Mouse (Mus musculus) limb, embryonic 13.5 days (tissue): ENCODE measurements around the gene Tmem141. TPM values are rescaled to one million over a fixed set of nuclear protein-coding genes. Genes with fewer than 3 reads are reported as not detected.
A peak's percentile ranks its signal among the peaks of the same experiment; 100 is the strongest.

Experiments used
- ATAC-seq: fragments of 200-750 bp; cut with Nextera tagmentation; 2 replicates; pipeline ENCODE4 v1.8.0; 2017; ENCODE audit warnings: low read depth, moderate number of reproducible peaks, moderate TSS enrichment; ENCODE audit not compliant: low FRiP score
- H3K27ac ChIP-seq: fragments of 300-500 bp; sonication (generic); 2 replicates; pipeline ENCODE4 v1.5.1; 2015; ENCODE audit warnings: inconsistent platforms, mild to moderate bottlenecking, moderate library complexity
- H3K27me3 ChIP-seq: fragments of 300-500 bp; sonication (generic); 2 replicates; pipeline ENCODE4 v1.6.1; 2015; ENCODE audit warnings: mild to moderate bottlenecking, inconsistent platforms
- H3K36me3 ChIP-seq: fragments of 300-500 bp; sonication (generic); 2 replicates; pipeline ENCODE4 v1.6.1; 2015; ENCODE audit warnings: inconsistent platforms, mild to moderate bottlenecking, moderate library complexity
- H3K4me1 ChIP-seq: fragments of 300-500 bp; sonication (generic); 2 replicates; pipeline ENCODE4 v1.6.1; 2015; ENCODE audit warnings: inconsistent platforms
- H3K4me2 ChIP-seq: fragments of 300-500 bp; sonication (generic); replicated peaks from 2 replicates; pipeline ENCODE4 v1.6.1; 2015; ENCODE audit warnings: inconsistent platforms, mild to moderate bottlenecking, moderate library complexity
- H3K4me3 ChIP-seq: fragments of 300-500 bp; sonication (generic); 2 replicates; pipeline ENCODE4 v1.5.1; 2015; ENCODE audit warnings: moderate library complexity, mild to moderate bottlenecking, inconsistent platforms
- H3K9ac ChIP-seq: fragments of 300-500 bp; sonication (generic); 2 replicates; pipeline ENCODE4 v1.6.1; 2015; ENCODE audit warnings: mild to moderate bottlenecking, inconsistent platforms
- H3K9me3 ChIP-seq: fragments of 300-500 bp; sonication (generic); 2 replicates; pipeline ENCODE4 v1.6.1; 2016; ENCODE audit warnings: inconsistent platforms
- WGBS: fragments of 180-500 bp; shearing (Covaris S2); methylation state at CpG from one replicate; pipeline ENCODE4 v1.1.7; 2015; 5-methylcytosine and 5-hydroxymethylcytosine counted together
- polyA plus RNA-seq: library from polyadenylated mRNA; unstranded; fragments of >200 nt; fragmentation: Nextera tagmentation; extraction: Ambion mirVana; gene quantifications from 2 replicates; pipeline ENCODE4 v1.2.1, GENCODE M21; 2015

Tmem141 gene
- polyA plus RNA-seq, 1 experiment from 2014 or later = 28.7 TPM

- ATAC-seq = no peak; the same call in 1 of the 2 replicates
- Histone ChIP-seq H3K27ac (no peak overlapping the region), H3K4me3 (no peak overlapping the region)
Observed at GRCm38 (mm10) chr2:25581901-25582301, 39.9 kb downstream of the Tmem141 start.

GRCm38 (mm10) chr2:25581294-25581864 lies 40.4 kb downstream of the Tmem141 start, which contains the start of gene Ajm1:
TSS of gene Ajm1 (minus strand) at chr2:25581757.
- peak within 1 kb of the TSS; percentile 72 for H3K4me2 ChIP-seq
- H3K9me3 ChIP-seq = no peaks in the 10 kb centered on the region
- H3K27me3 ChIP-seq = peaks cover 50% of the 10 kb centered on the region
- peak; percentile 67 for ATAC-seq
- peak within 1 kb of the TSS; percentile 43 for H3K4me3 ChIP-seq
- 5% methylated on average over 19 of the region's 19 CpGs for WGBS
- peaks cover 68% of the 10 kb centered on the region for H3K4me1 ChIP-seq
- peak within 1 kb of the TSS; percentile 56 for H3K9ac ChIP-seq
- no peak within 1 kb of the TSS for H3K27ac ChIP-seq
- H3K36me3 ChIP-seq = peaks cover 36% of the 10 kb centered on the region

More at GRCm38 (mm10) chr2:25581901-25582301, 39.9 kb downstream of the Tmem141 start:
- peaks cover 65% of the 10 kb centered on the region for H3K4me1 ChIP-seq
- peak overlapping the region; percentile 72 for H3K4me2 ChIP-seq
- H3K9me3 ChIP-seq = no peaks in the 10 kb centered on the region
- no peak overlapping the region for H3K9ac ChIP-seq
- peaks cover 45% of the 10 kb centered on the region for H3K27me3 ChIP-seq
- WGBS = 36% methylated on average over 6 of the region's 6 CpGs
- peaks cover 41% of the 10 kb centered on the region for H3K36me3 ChIP-seq

- WGBS = 46% methylated on average over 6 of the region's 6 CpGs
- no peak for ATAC-seq
- H3K27me3 ChIP-seq = peaks cover 56% of the 10 kb centered on the region
- peak overlapping the region; percentile 72 for H3K4me2 ChIP-seq
- H3K9ac ChIP-seq = 0 out of 2 replicates have a peak overlapping the region, but pooled peaks have one; percentile 56
- peak overlapping the region; percentile 43 for H3K4me3 ChIP-seq
- peaks cover 76% of the 10 kb centered on the region for H3K4me1 ChIP-seq
- no peaks in the 10 kb centered on the region for H3K9me3 ChIP-seq
- H3K27ac ChIP-seq = no peak overlapping the region
- H3K36me3 ChIP-seq = peaks cover 29% of the 10 kb centered on the region
Observed at GRCm38 (mm10) chr2:25580621-25581101, 41.1 kb downstream of the Tmem141 start.

DNA sequence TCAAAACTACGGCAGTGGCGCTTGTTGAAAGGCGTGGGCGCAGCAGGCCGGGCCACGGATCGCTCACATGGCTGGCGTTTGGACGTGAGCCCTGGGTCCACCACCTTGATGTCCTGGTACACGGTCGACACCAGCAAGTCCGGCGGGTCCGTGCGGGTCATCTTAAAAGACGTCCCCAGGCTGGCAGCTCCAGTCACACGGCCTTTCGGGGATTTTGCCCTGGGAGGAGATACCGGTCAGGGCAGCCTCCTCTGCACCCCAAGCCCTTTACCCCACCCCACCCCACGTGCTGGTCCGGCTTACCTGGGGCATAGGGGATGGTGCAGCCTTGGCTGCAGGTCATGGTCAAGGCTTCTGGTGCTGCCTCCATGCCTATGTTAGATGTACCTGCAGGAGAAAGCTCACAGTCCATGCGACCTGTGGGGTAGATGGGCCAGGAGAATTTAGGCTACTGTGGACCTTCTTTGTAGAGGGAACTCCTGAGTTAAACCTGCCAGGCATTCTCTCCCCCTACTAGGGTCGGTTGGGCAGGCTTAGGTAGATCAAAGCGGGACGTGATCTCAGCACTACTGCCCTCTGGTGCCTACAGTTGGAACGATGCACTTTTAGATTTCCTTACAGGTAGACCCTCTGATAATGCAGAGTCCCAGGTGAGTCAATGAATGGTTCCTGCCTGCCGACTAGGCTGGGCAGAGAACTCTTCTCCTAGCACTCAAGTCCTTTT lies 41.9 kb downstream of the Tmem141 start:
- ATAC-seq = no peak
- Histone ChIP-seq H3K27me3 (peaks cover 56% of the 10 kb centered on the region), H3K36me3 (peaks cover 22% of the 10 kb centered on the region), H3K4me2 (peak overlapping the region; percentile 58), H3K27ac (no peak overlapping the region), H3K4me3 (peak overlapping the region; percentile 35), H3K9me3 (no peaks in the 10 kb centered on the region), H3K4me1 (peaks cover 80% of the 10 kb centered on the region), H3K9ac (peak overlapping the region; percentile 31; the same call in 1 of the 2 replicates)
- WGBS = 6% methylated on average over 27 of the region's 27 CpGs

DNA sequence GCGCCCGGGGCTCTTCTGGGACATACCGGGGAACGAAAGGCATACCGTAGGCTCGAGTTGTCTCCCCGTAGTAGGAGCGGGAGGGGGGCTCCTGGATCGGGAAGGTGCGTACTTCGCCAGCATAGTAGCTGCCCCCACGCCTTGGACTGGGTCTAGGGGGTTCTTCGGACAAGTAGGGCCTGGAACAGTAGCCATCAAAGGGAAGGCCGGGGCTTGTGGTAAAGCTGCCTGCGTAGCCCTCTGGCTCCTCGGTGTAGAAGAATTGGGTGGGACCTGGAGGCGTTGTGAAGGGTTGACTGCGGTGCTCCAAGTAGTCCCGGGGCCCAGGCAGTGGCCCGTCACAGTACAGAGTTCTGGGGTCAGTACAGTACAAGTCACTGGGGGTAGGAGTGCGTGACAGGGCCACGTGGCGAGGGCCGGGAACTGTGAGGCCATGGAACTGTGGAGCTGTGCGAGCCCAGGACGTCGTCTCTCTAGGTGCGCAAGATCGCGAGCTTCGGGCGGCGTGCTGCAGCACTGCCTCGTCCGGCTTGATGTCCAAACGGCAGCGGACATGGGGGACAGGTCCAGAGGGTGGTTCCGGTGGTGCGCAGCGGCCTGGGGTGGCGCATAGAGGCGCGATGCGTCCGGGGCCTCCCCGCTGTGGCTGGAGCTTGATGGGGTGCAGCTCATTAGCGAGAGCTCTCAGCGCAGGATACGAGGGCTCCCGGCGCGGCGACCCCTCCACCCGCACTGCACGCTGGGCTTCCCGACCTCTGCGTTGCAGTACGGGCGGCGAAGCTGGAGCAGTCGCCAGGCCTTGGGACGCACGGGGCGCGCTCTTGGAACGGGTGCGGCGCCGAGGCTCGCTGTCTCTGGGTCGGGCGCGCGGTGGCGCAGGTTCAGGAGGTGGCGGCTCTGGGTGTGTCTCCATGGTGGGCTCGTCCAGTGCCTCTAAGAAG lies 42.7 kb downstream of the Tmem141 start:
- peak overlapping the region; percentile 31; the same call in 1 of the 2 replicates for H3K9ac ChIP-seq
- H3K4me2 ChIP-seq = peak overlapping the region; percentile 58
- peaks cover 13% of the 10 kb centered on the region for H3K36me3 ChIP-seq
- H3K4me1 ChIP-seq = peaks cover 82% of the 10 kb centered on the region
- H3K27me3 ChIP-seq = peaks cover 56% of the 10 kb centered on the region
- H3K27ac ChIP-seq = no peak overlapping the region
- no peaks in the 10 kb centered on the region for H3K9me3 ChIP-seq
- 4% methylated on average over 77 of the region's 77 CpGs for WGBS
- ATAC-seq = no peak
- H3K4me3 ChIP-seq = peak overlapping the region; percentile 35

DNA sequence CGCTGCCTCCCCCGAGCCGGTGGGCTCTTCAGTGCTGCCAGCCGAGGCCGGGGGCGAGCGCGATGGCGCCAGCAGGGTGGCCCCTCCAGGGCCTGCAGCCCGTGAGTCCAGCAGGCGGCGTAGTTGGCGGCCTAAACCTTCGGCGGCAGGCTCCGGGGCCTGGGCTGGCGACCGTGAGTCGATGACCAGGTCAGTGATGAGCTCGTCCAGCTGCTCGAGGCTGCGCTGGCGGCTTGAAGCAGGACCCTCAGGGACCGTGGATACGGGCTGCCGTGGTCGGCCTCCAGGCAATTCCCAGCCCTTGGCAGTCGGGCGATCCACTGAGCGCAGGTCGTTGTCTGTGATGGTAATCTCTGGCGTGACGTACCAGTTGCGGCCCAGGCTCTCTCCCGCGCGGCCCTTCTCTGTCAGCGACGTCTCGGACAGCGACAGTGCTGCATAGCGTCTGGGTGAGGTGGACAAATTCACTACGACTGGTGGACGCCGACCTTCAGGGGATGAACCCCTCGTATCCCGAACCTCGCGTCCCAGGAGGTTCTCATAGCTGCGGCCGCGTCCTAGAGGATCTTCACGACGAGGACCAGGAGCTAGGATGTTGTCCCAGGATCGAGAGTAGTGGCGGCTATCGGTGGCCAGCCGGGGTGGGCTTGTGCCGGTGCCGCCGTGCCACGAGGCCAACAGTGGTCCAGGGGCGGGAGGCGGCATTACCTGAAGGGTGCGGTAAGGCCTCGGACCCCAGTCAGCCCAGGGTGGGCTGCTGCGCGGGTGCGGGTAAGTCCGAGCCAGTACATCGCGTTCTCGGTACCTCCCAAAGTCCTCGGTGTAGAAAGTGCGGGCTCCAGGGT lies 43.6 kb downstream of the Tmem141 start:
- peaks cover 85% of the 10 kb centered on the region for H3K4me1 ChIP-seq

DNA sequence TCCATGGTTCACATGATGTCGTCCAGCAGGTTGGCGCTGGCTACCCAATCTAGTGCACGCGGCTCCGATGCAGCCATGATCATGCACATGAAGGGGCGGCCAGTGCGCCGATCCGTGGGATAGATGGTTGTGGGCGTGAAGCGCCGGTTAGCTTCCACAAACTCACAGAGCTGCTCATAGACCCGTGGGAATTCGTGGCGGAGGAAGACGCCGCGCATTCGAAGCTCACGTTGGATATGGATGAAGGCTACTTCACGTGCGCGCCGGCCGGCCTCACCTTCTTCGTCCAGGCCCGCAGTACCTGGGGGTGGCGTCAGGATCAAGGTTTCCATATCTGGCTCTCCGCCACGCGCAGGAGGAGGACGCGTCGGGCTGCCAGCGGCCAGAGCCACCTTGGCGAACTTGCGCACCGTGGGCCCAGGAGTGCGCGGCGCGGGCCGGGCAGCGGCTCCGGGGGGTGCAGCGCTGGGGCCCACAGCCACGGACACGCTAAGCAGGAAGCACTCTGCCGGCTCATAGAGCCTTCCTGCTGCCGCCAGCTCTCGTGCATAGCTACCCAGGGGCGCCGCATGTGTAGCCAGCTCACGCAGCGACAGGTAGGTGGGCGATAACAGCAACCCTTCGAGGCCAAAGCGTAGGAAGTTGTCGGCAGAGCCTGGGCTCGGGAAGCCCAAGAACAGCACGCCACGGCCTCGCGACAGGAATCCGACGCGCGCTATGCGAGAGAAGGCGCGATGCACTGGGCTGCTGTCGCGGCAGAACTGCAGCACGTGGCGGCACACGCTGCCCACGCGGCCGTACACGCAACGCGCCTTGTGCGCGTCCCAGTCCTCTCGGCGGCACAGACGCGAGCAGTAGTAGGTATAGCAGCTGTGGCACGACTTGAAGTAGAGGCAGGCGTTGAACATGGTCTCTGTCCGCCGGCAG lies 44.6 kb downstream of the Tmem141 start:
- Histone ChIP-seq H3K4me3 (peak overlapping the region; percentile 35), H3K4me1 (peaks cover 81% of the 10 kb centered on the region), H3K27me3 (peaks cover 56% of the 10 kb centered on the region), H3K27ac (no peak overlapping the region), H3K36me3 (peaks cover 11% of the 10 kb centered on the region), H3K9me3 (no peaks in the 10 kb centered on the region), H3K4me2 (peak overlapping the region; percentile 58), H3K9ac (peak overlapping the region; percentile 45; the same call in 1 of the 2 replicates)
- ATAC-seq = no peak
- 12% methylated on average over 92 of the region's 92 CpGs for WGBS

More for the DNA sequence above, 43.6 kb downstream of the Tmem141 start:
- Histone ChIP-seq H3K36me3 (peaks cover 6% of the 10 kb centered on the region), H3K9ac (peak overlapping the region; percentile 45), H3K4me2 (peak overlapping the region; percentile 58), H3K27me3 (peaks cover 56% of the 10 kb centered on the region), H3K27ac (no peak overlapping the region), H3K9me3 (no peaks in the 10 kb centered on the region), H3K4me3 (peak overlapping the region; percentile 35)
- 4% methylated on average over 75 of the region's 75 CpGs for WGBS
- ATAC-seq = no peak

GRCm38 (mm10) chr2:25576028-25576850 lies 45.6 kb downstream of the Tmem141 start:
- Histone ChIP-seq H3K9ac (peak overlapping the region; percentile 71), H3K9me3 (no peaks in the 10 kb centered on the region), H3K36me3 (peaks cover 20% of the 10 kb centered on the region), H3K4me1 (peaks cover 73% of the 10 kb centered on the region), H3K27me3 (peaks cover 55% of the 10 kb centered on the region), H3K4me3 (no peak overlapping the region; the same call in 1 of the 2 replicates), H3K4me2 (peak overlapping the region; percentile 97), H3K27ac (0 out of 2 replicates have a peak overlapping the region, but pooled peaks have one; percentile 91)
- 80% methylated on average over 16 of the region's 16 CpGs for WGBS
- no peak for ATAC-seq

DNA sequence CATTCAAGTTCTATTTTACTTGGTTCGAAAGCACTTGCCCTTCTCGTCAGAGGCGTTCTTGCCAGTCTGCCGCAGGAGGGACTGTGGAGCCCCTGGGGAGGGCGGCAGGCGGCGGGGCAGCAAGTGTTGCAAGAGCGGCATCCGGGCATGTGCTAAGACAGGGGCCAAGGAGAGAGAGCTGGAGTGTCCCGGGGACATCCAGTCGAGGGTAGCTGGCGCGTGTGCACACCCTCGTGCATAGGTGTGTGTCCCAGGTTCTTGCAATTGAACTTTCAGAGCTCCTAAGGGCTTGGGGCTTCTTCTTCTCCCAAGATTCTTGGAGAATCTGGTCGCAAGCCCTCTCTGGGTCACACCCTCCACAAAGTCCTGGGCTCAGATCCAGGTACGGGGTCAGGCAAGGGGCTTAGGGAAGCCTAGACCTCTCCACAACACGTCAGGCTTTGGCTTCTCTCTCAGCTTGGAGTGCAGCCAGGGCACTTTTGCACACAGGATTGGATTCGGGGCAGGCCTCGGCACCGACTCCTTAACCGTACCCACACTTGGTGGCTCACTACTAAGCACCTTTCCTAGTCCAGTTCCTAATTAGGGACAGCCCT lies 46.3 kb downstream of the Tmem141 start:
- Histone ChIP-seq H3K9me3 (no peaks in the 10 kb centered on the region), H3K36me3 (peaks cover 28% of the 10 kb centered on the region), H3K4me1 (peaks cover 66% of the 10 kb centered on the region), H3K27ac (peak overlapping the region; percentile 91), H3K9ac (peak overlapping the region; percentile 71), H3K27me3 (peaks cover 48% of the 10 kb centered on the region), H3K4me3 (peak overlapping the region; percentile 67), H3K4me2 (peak overlapping the region; percentile 97)
- ATAC-seq = no peak
- 12% methylated on average over 21 of the region's 21 CpGs for WGBS
